ENCODE assay signal across 8 mouse cellular contexts in the genomic region with DNA sequence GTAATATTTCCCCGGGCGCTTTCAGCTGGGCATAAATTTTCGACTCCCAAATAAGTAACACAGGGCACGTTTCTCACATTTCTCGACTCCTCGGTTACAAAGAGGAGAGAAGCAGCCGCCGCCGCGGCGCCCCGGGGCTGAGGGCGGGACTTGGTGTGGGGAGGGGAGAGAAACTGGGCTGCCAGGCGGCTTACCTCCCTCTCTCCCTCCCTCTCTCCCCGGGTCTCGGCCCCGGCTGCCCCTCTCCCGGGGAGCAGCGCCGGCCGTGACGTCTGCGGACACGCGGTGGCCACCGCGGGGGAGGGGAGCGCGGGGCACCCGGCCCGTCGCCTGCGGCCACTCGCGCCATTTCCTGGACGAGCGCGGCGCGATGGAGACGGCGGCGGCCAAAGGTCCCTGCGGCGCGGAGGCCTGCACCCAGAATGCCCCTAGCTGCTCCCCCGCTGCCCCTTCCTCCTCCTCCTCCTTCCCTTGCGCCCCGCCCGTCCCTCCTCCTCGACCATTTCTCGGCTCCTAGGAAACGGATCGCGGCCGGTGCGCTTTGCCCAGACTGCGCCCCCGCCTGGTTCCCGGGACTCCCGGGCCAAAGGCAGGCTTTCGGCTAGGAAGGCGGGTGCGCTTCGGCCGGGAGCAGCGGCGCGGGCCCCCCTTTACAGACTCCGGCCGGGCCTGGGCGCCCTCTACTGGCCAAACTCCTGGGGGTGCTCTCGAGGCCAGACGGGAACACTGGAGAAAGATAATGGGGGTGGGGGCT. TPM values are rescaled to one million over a fixed set of nuclear protein-coding genes. Genes with fewer than 3 reads are reported as not detected.
A peak's percentile ranks its signal among the peaks of the same experiment; 100 is the strongest.
DNase-seq lines count a peak whose midpoint lies in the region; ATAC-seq and TF ChIP-seq lines count a peak whose summit lies in the region.

No protein-coding gene starts in this region.

- DNase-seq in 3134 (ENCODE audit: extremely low read depth, insufficient read length, low spot score): peak; percentile 90
- peak; percentile 79 for DNase-seq in fibroblast of lung, adult 2 months (ENCODE audit: low read depth)
- peak; percentile 97 for DNase-seq in kidney, postnatal 0 days (ENCODE audit: low spot score)
- DNase-seq in liver, embryonic 11.5 days (ENCODE audit: low spot score): peak; percentile 80
- peak; percentile 97 for DNase-seq in neural tube, embryonic 11.5 days (ENCODE audit: low spot score)
- peak; percentile 49 for DNase-seq in telencephalon, adult 2 months (ENCODE audit: low read depth, low spot score)

- no peak for TF ChIP-seq POLR2A in bone marrow macrophage, adult 2 months (IDR thresholded peaks at IDR 0.05; ENCODE audit: borderline replicate concordance, low read depth, low read length)

- peak overlapping the region; percentile 83 for H3K9ac ChIP-seq in heart, embryonic 13.5 days
- H3K9ac ChIP-seq in kidney, postnatal 0 days (ENCODE audit: low read depth, low read length): peak overlapping the region; percentile 94
- H3K9ac ChIP-seq in liver, embryonic 11.5 days (ENCODE audit: low read depth, low read length): peak overlapping the region; percentile 60
- peak overlapping the region; percentile 98 for H3K9ac ChIP-seq in neural tube, embryonic 11.5 days (ENCODE audit: low read length)

- no peaks in the 10 kb centered on the region for H3K9me3 ChIP-seq in heart, embryonic 13.5 days
- no peaks in the 10 kb centered on the region for H3K9me3 ChIP-seq in kidney, postnatal 0 days (replicated peaks; ENCODE audit: low read length)
- no peaks in the 10 kb centered on the region for H3K9me3 ChIP-seq in liver, embryonic 11.5 days (ENCODE audit: control insufficient read depth, low read length)
- no peaks in the 10 kb centered on the region for H3K9me3 ChIP-seq in neural tube, embryonic 11.5 days (ENCODE audit: control insufficient read depth, low read length)

- TF ChIP-seq CTCF in bone marrow macrophage, adult 2 months (IDR thresholded peaks at IDR 0.05; ENCODE audit: low read depth, low read length): peak; percentile 76
- peak; percentile 95 for TF ChIP-seq CTCF in kidney, postnatal 0 days (IDR thresholded peaks at IDR 0.05; ENCODE audit: low read depth)

- H3K27me3 ChIP-seq in heart, embryonic 13.5 days (replicated peaks): peaks cover 13% of the 10 kb centered on the region; the same call in 1 of the 2 replicates
- no peaks in the 10 kb centered on the region for H3K27me3 ChIP-seq in kidney, postnatal 0 days (ENCODE audit: insufficient read depth, low read length)
- peaks cover 51% of the 10 kb centered on the region for H3K27me3 ChIP-seq in liver, embryonic 11.5 days (replicated peaks; ENCODE audit: control insufficient read depth, insufficient read depth, low read length)
- H3K27me3 ChIP-seq in neural tube, embryonic 11.5 days (ENCODE audit: control insufficient read depth, insufficient read depth, low read length): no peaks in the 10 kb centered on the region

- no peaks in the 10 kb centered on the region for H3K4me1 ChIP-seq in bone marrow macrophage, adult 2 months (ENCODE audit: control insufficient read depth, insufficient read depth, low read length)
- no peaks in the 10 kb centered on the region for H3K4me1 ChIP-seq in heart, embryonic 13.5 days
- peaks cover 10% of the 10 kb centered on the region; the same call in 1 of the 2 replicates for H3K4me1 ChIP-seq in kidney, postnatal 0 days (replicated peaks; ENCODE audit: insufficient read depth, low read length)
- H3K4me1 ChIP-seq in liver, embryonic 11.5 days (replicated peaks; ENCODE audit: control insufficient read depth, insufficient read depth, low read length): no peaks in the 10 kb centered on the region; the same call in 1 of the 2 replicates
- peaks cover 21% of the 10 kb centered on the region for H3K4me1 ChIP-seq in neural tube, embryonic 11.5 days (ENCODE audit: control insufficient read depth, insufficient read depth, low read length)

- peak overlapping the region; percentile 95 for H3K4me2 ChIP-seq in heart, embryonic 13.5 days
- H3K4me2 ChIP-seq in kidney, postnatal 0 days (ENCODE audit: low read length): peak overlapping the region; percentile 91
- peak overlapping the region; percentile 75 for H3K4me2 ChIP-seq in liver, embryonic 11.5 days
- peak overlapping the region; percentile 88 for H3K4me2 ChIP-seq in neural tube, embryonic 11.5 days (ENCODE audit: low read depth)

- ATAC-seq in heart, embryonic 13.5 days (ENCODE audit: extremely low read depth, insufficient number of reproducible peaks, low FRiP score, low TSS enrichment): peak; percentile 55; the same call in 1 of the 2 replicates
- peak; percentile 80 for ATAC-seq in kidney, postnatal 0 days (replicated peaks; ENCODE audit: low FRiP score, low read depth)
- ATAC-seq in liver, embryonic 11.5 days (replicated peaks; ENCODE audit: low FRiP score): peak; percentile 57
- peak; percentile 71 for ATAC-seq in neural tube, embryonic 11.5 days (ENCODE audit: insufficient read depth, low FRiP score, low TSS enrichment)

- no peaks in the 10 kb centered on the region; the same call in 1 of the 2 replicates for H3K36me3 ChIP-seq in heart, embryonic 13.5 days
- H3K36me3 ChIP-seq in kidney, postnatal 0 days (ENCODE audit: insufficient read depth, low read length): no peaks in the 10 kb centered on the region
- 0 out of 2 replicates have a peak, but pooled peaks cover 2% of the 10 kb centered on the region for H3K36me3 ChIP-seq in liver, embryonic 11.5 days (ENCODE audit: control insufficient read depth, insufficient read depth, low read length)
- no peaks in the 10 kb centered on the region for H3K36me3 ChIP-seq in neural tube, embryonic 11.5 days (ENCODE audit: control insufficient read depth, insufficient read depth, low read length)

- under 1% methylated on average over 54 of the region's 74 CpGs for WGBS in heart, embryonic 13.5 days
- under 1% methylated on average over 57 of the region's 74 CpGs for WGBS in kidney, postnatal 0 days
- 2% methylated on average over 62 of the region's 74 CpGs for WGBS in liver, embryonic 11.5 days
- WGBS in neural tube, embryonic 11.5 days: under 1% methylated on average over 45 of the region's 74 CpGs

- H3K27ac ChIP-seq in bone marrow macrophage, adult 2 months (ENCODE audit: insufficient read depth, low read depth, low read length): no peak overlapping the region
- H3K27ac ChIP-seq in heart, embryonic 13.5 days (replicated peaks): peak overlapping the region; percentile 85
- H3K27ac ChIP-seq in kidney, postnatal 0 days: peak overlapping the region; percentile 99
- peak overlapping the region; percentile 80 for H3K27ac ChIP-seq in liver, embryonic 11.5 days (ENCODE audit: low read depth, low read length)
- H3K27ac ChIP-seq in neural tube, embryonic 11.5 days (ENCODE audit: low read depth, low read length): peak overlapping the region; percentile 99

- H3K4me3 ChIP-seq in bone marrow macrophage, adult 2 months (ENCODE audit: insufficient read depth, low read length): peak overlapping the region; percentile 61
- peak overlapping the region; percentile 65 for H3K4me3 ChIP-seq in heart, embryonic 13.5 days
- H3K4me3 ChIP-seq in kidney, postnatal 0 days (replicated peaks; ENCODE audit: low read depth, low read length): peak overlapping the region; percentile 78
- H3K4me3 ChIP-seq in liver, embryonic 11.5 days (ENCODE audit: low read depth, low read length): peak overlapping the region; percentile 60
- H3K4me3 ChIP-seq in neural tube, embryonic 11.5 days (ENCODE audit: low read depth, low read length): peak overlapping the region; percentile 88

RNA-seq across cellular contexts. Expression of gene Kctd15, which starts 1.3 kb away (rescaled TPM):
- polyA plus RNA-seq in bone marrow macrophage, adult 2 months (2012; ENCODE audit: insufficient read depth, insufficient read length, missing spikeins): not detected in 2 replicates
- polyA plus RNA-seq in heart, embryonic 13.5 days (2015; fragmentation: Nextera tagmentation; extraction: Ambion mirVana): 6.5 and 6.7 TPM in 2 replicates
- polyA plus RNA-seq in kidney, postnatal 0 days (2015; fragmentation: Nextera tagmentation; extraction: Ambion mirVana): 24.7 and 26.8 TPM in 2 replicates
- 4.3 and 4.9 TPM in 2 replicates for polyA plus RNA-seq in liver, embryonic 11.5 days (2014; fragmentation: Nextera tagmentation; extraction: Ambion mirVana)
- polyA plus RNA-seq in neural tube, embryonic 11.5 days (2014; fragmentation: Nextera tagmentation; extraction: Ambion mirVana): 19.4 and 22.7 TPM in 2 replicates
